Mouse (Mus musculus): ENCODE measurements at regions not wholly inside any gene's neighbourhood (a gene's known extent, or its start where the extent isn't known, plus 50 kb on each side); places are given as distances from the start of the nearest gene placed in this dataset.

- Histone ChIP-seq H3K4me3 (ENCODE audit: low read depth, low read length) (no peak overlapping the region), H3K27ac (ENCODE audit: low read depth, low read length) (no peak overlapping the region), H3K4me1 (ENCODE audit: control insufficient read depth, insufficient read depth, low read length) (no peaks in the 10 kb centered on the region), H3K9me3 (ENCODE audit: control insufficient read depth, low read length) (no peaks in the 10 kb centered on the region), H3K4me2 (ENCODE audit: low read depth) (no peak overlapping the region), H3K27me3 (ENCODE audit: control insufficient read depth, insufficient read depth, low read length) (no peaks in the 10 kb centered on the region), H3K9ac (ENCODE audit: low read length) (no peak overlapping the region), H3K36me3 (ENCODE audit: control insufficient read depth, insufficient read depth, low read length) (no peaks in the 10 kb centered on the region)
- DNase-seq (ENCODE audit: low spot score) (no peak), ATAC-seq (ENCODE audit: insufficient read depth, low FRiP score, low TSS enrichment) (no peak)
- 87% methylated on average over 8 of the region's 8 CpGs for WGBS
Observed at GRCm38 (mm10) chr7:134523897-134524296, 138.4 kb upstream of the D7Ertd443e start.

- 63% methylated on average over 1 of the region's 1 CpGs for WGBS
- no peak overlapping the region for H3K9ac ChIP-seq (ENCODE audit: low read length)
Observed at GRCm38 (mm10) chr7:134525041-134525440, 139.6 kb upstream of the D7Ertd443e start.

GRCm38 (mm10) chr7:134525461-134525860 is 140.0 kb upstream of the D7Ertd443e start:
- Histone ChIP-seq H3K27ac (ENCODE audit: low read depth, low read length) (no peak overlapping the region), H3K27me3 (ENCODE audit: control insufficient read depth, insufficient read depth, low read length) (no peaks in the 10 kb centered on the region), H3K36me3 (ENCODE audit: control insufficient read depth, insufficient read depth, low read length) (no peaks in the 10 kb centered on the region), H3K9ac (ENCODE audit: low read length) (no peak overlapping the region), H3K4me2 (ENCODE audit: low read depth) (no peak overlapping the region), H3K4me1 (ENCODE audit: control insufficient read depth, insufficient read depth, low read length) (no peaks in the 10 kb centered on the region), H3K4me3 (ENCODE audit: low read depth, low read length) (no peak overlapping the region), H3K9me3 (ENCODE audit: control insufficient read depth, low read length) (no peaks in the 10 kb centered on the region)
- DNase-seq (ENCODE audit: low spot score): no peak
- WGBS: 97% methylated on average over 2 of the region's 2 CpGs
- no peak for ATAC-seq (ENCODE audit: insufficient read depth, low FRiP score, low TSS enrichment)

More at GRCm38 (mm10) chr7:134525041-134525440, 139.6 kb upstream of the D7Ertd443e start:
- no peak overlapping the region for H3K27ac ChIP-seq (ENCODE audit: low read depth, low read length)
- no peak overlapping the region for H3K4me2 ChIP-seq (ENCODE audit: low read depth)
- ATAC-seq (ENCODE audit: insufficient read depth, low FRiP score, low TSS enrichment) (no peak), DNase-seq (ENCODE audit: low spot score) (no peak)
- no peak overlapping the region for H3K4me3 ChIP-seq (ENCODE audit: low read depth, low read length)
- H3K27me3 ChIP-seq (ENCODE audit: control insufficient read depth, insufficient read depth, low read length): no peaks in the 10 kb centered on the region
- H3K36me3 ChIP-seq (ENCODE audit: control insufficient read depth, insufficient read depth, low read length): no peaks in the 10 kb centered on the region
- no peaks in the 10 kb centered on the region for H3K9me3 ChIP-seq (ENCODE audit: control insufficient read depth, low read length)
- no peaks in the 10 kb centered on the region for H3K4me1 ChIP-seq (ENCODE audit: control insufficient read depth, insufficient read depth, low read length)

GRCm38 (mm10) chr7:134527351-134527750 is 141.9 kb upstream of the D7Ertd443e start:
- Histone ChIP-seq H3K36me3 (ENCODE audit: control insufficient read depth, insufficient read depth, low read length) (no peaks in the 10 kb centered on the region), H3K9ac (ENCODE audit: low read length) (no peak overlapping the region), H3K27ac (ENCODE audit: low read depth, low read length) (no peak overlapping the region), H3K4me1 (ENCODE audit: control insufficient read depth, insufficient read depth, low read length) (no peaks in the 10 kb centered on the region), H3K27me3 (ENCODE audit: control insufficient read depth, insufficient read depth, low read length) (no peaks in the 10 kb centered on the region), H3K4me3 (ENCODE audit: low read depth, low read length) (no peak overlapping the region), H3K9me3 (ENCODE audit: control insufficient read depth, low read length) (no peaks in the 10 kb centered on the region), H3K4me2 (ENCODE audit: low read depth) (no peak overlapping the region)
- DNase-seq (ENCODE audit: low spot score) (no peak), ATAC-seq (ENCODE audit: insufficient read depth, low FRiP score, low TSS enrichment) (no peak)
- WGBS: 90% methylated on average over 2 of the region's 2 CpGs

GRCm38 (mm10) chr7:134528026-134528425 is 142.4 kb upstream of the Dock1 start:
- H3K9ac ChIP-seq (ENCODE audit: low read length): no peak overlapping the region
- no peak overlapping the region for H3K4me2 ChIP-seq (ENCODE audit: low read depth)
- H3K4me3 ChIP-seq (ENCODE audit: low read depth, low read length): no peak overlapping the region
- H3K36me3 ChIP-seq (ENCODE audit: control insufficient read depth, insufficient read depth, low read length): no peaks in the 10 kb centered on the region
- DNase-seq (ENCODE audit: low spot score) (no peak), ATAC-seq (ENCODE audit: insufficient read depth, low FRiP score, low TSS enrichment) (no peak)
- no peaks in the 10 kb centered on the region for H3K4me1 ChIP-seq (ENCODE audit: control insufficient read depth, insufficient read depth, low read length)
- no peak overlapping the region for H3K27ac ChIP-seq (ENCODE audit: low read depth, low read length)
- 87% methylated on average over 3 of the region's 3 CpGs for WGBS
- no peaks in the 10 kb centered on the region for H3K9me3 ChIP-seq (ENCODE audit: control insufficient read depth, low read length)
- H3K27me3 ChIP-seq (ENCODE audit: control insufficient read depth, insufficient read depth, low read length): no peaks in the 10 kb centered on the region

- 80% methylated on average over 4 of the region's 4 CpGs for WGBS
Observed at GRCm38 (mm10) chr7:134534821-134535220, 135.6 kb upstream of the Dock1 start.

GRCm38 (mm10) chr7:134541699-134542098 is 128.8 kb upstream of the Dock1 start:
- H3K4me3 ChIP-seq (ENCODE audit: low read depth, low read length): no peak overlapping the region
- no peaks in the 10 kb centered on the region for H3K4me1 ChIP-seq (ENCODE audit: control insufficient read depth, insufficient read depth, low read length)
- whole genome bisulfite sequencing: 73% methylated on average over 2 of the region's 2 CpGs
- no peaks in the 10 kb centered on the region for H3K36me3 ChIP-seq (ENCODE audit: control insufficient read depth, insufficient read depth, low read length)
- ATAC-seq (ENCODE audit: insufficient read depth, low FRiP score, low TSS enrichment) (no peak), DNase-seq (ENCODE audit: low spot score) (no peak)
- H3K4me2 ChIP-seq (ENCODE audit: low read depth): no peak overlapping the region
- H3K9me3 ChIP-seq (ENCODE audit: control insufficient read depth, low read length): no peaks in the 10 kb centered on the region
- no peaks in the 10 kb centered on the region for H3K27me3 ChIP-seq (ENCODE audit: control insufficient read depth, insufficient read depth, low read length)
- no peak overlapping the region for H3K27ac ChIP-seq (ENCODE audit: low read depth, low read length)
- no peak overlapping the region for H3K9ac ChIP-seq (ENCODE audit: low read length)

More at GRCm38 (mm10) chr7:134534821-134535220, 135.6 kb upstream of the Dock1 start:
- Histone ChIP-seq H3K4me3 (ENCODE audit: low read depth, low read length) (no peak overlapping the region), H3K4me1 (ENCODE audit: control insufficient read depth, insufficient read depth, low read length) (no peaks in the 10 kb centered on the region), H3K27ac (ENCODE audit: low read depth, low read length) (no peak overlapping the region), H3K9ac (ENCODE audit: low read length) (no peak overlapping the region), H3K4me2 (ENCODE audit: low read depth) (no peak overlapping the region), H3K9me3 (ENCODE audit: control insufficient read depth, low read length) (no peaks in the 10 kb centered on the region), H3K27me3 (ENCODE audit: control insufficient read depth, insufficient read depth, low read length) (no peaks in the 10 kb centered on the region), H3K36me3 (ENCODE audit: control insufficient read depth, insufficient read depth, low read length) (no peaks in the 10 kb centered on the region)
- no peak for DNase-seq (ENCODE audit: low spot score)
- no peak for ATAC-seq (ENCODE audit: insufficient read depth, low FRiP score, low TSS enrichment)

- Histone ChIP-seq H3K4me3 (ENCODE audit: low read depth, low read length) (no peak overlapping the region), H3K27me3 (ENCODE audit: control insufficient read depth, insufficient read depth, low read length) (no peaks in the 10 kb centered on the region), H3K4me1 (ENCODE audit: control insufficient read depth, insufficient read depth, low read length) (no peaks in the 10 kb centered on the region), H3K9ac (ENCODE audit: low read length) (no peak overlapping the region), H3K9me3 (ENCODE audit: control insufficient read depth, low read length) (no peaks in the 10 kb centered on the region), H3K36me3 (ENCODE audit: control insufficient read depth, insufficient read depth, low read length) (no peaks in the 10 kb centered on the region), H3K4me2 (ENCODE audit: low read depth) (no peak overlapping the region), H3K27ac (ENCODE audit: low read depth, low read length) (no peak overlapping the region)
- ATAC-seq (ENCODE audit: insufficient read depth, low FRiP score, low TSS enrichment) (no peak), DNase-seq (ENCODE audit: low spot score) (no peak)
- 78% methylated on average over 6 of the region's 6 CpGs for WGBS
Observed at GRCm38 (mm10) chr7:134546187-134546586, 124.3 kb upstream of the Dock1 start.

- no peak for ATAC-seq (ENCODE audit: insufficient read depth, low FRiP score, low TSS enrichment)
Observed at GRCm38 (mm10) chr7:134549286-134549919, 121.1 kb upstream of the Dock1 start.

More at GRCm38 (mm10) chr7:134549286-134549919, 121.1 kb upstream of the Dock1 start:
- Histone ChIP-seq H3K4me3 (ENCODE audit: low read depth, low read length) (no peak overlapping the region), H3K9me3 (ENCODE audit: control insufficient read depth, low read length) (no peaks in the 10 kb centered on the region), H3K36me3 (ENCODE audit: control insufficient read depth, insufficient read depth, low read length) (no peaks in the 10 kb centered on the region), H3K27ac (ENCODE audit: low read depth, low read length) (no peak overlapping the region), H3K9ac (ENCODE audit: low read length) (no peak overlapping the region), H3K4me2 (ENCODE audit: low read depth) (no peak overlapping the region), H3K4me1 (ENCODE audit: control insufficient read depth, insufficient read depth, low read length) (no peaks in the 10 kb centered on the region), H3K27me3 (ENCODE audit: control insufficient read depth, insufficient read depth, low read length) (no peaks in the 10 kb centered on the region)
- no peak for DNase-seq (ENCODE audit: low spot score)
- 83% methylated on average over 8 of the region's 8 CpGs for WGBS

Data from neural tube, embryonic 11.5 days (tissue).